Mouse (Mus musculus) midbrain, embryonic 13.5 days (tissue): ENCODE measurements around the gene Adnp. TPM values are rescaled to one million over a fixed set of nuclear protein-coding genes. Genes with fewer than 3 reads are reported as not detected.
A peak's percentile ranks its signal among the peaks of the same experiment; 100 is the strongest.

Source experiments
- ATAC-seq: fragments of 200-750 bp; cut with Nextera tagmentation; 2 replicates; pipeline ENCODE4 v1.8.0; 2017; ENCODE audit warnings: mild to moderate bottlenecking, moderate TSS enrichment, moderate library complexity
- H3K27ac ChIP-seq: fragments of 300-500 bp; sonication (generic); 2 replicates; pipeline ENCODE4 v1.5.1; 2015; ENCODE audit warnings: inconsistent platforms, mild to moderate bottlenecking, moderate library complexity
- H3K27me3 ChIP-seq: fragments of 300-500 bp; sonication (generic); 2 replicates; pipeline ENCODE4 v1.6.1; 2015; ENCODE audit warnings: mild to moderate bottlenecking, inconsistent platforms
- H3K36me3 ChIP-seq: fragments of 300-500 bp; sonication (generic); 2 replicates; pipeline ENCODE4 v1.6.1; 2015; ENCODE audit warnings: mild to moderate bottlenecking, inconsistent platforms
- H3K4me1 ChIP-seq: fragments of 300-500 bp; sonication (generic); replicated peaks from 2 replicates; pipeline ENCODE4 v1.6.1; 2015; ENCODE audit warnings: inconsistent platforms
- H3K4me2 ChIP-seq: fragments of 300-500 bp; sonication (generic); replicated peaks from 2 replicates; pipeline ENCODE4 v1.6.1; 2015; ENCODE audit warnings: moderate library complexity, mild to moderate bottlenecking, inconsistent platforms
- H3K4me3 ChIP-seq: fragments of 300-500 bp; sonication (generic); replicated peaks from 2 replicates; pipeline ENCODE4 v1.5.1; 2015; ENCODE audit warnings: mild to moderate bottlenecking, inconsistent platforms
- H3K9ac ChIP-seq: fragments of 300-500 bp; sonication (generic); replicated peaks from 2 replicates; pipeline ENCODE4 v1.6.1; 2015; ENCODE audit warnings: mild to moderate bottlenecking, inconsistent platforms
- H3K9me3 ChIP-seq: fragments of 300-500 bp; sonication (generic); 2 replicates; pipeline ENCODE4 v1.6.1; 2016; ENCODE audit warnings: mild to moderate bottlenecking, inconsistent platforms
- WGBS: fragments of 180-500 bp; shearing (Covaris S2); methylation state at CpG from one replicate; pipeline ENCODE4 v1.1.7; 2015; 5-methylcytosine and 5-hydroxymethylcytosine counted together
- microRNA-seq: library from miRNA; unstranded; fragments of <30 nt; microRNA quantifications from one replicate; pipeline ENCODE4, GENCODE M21; 2016
- polyA plus RNA-seq: library from polyadenylated mRNA; unstranded; fragments of >200 nt; fragmentation: Nextera tagmentation; extraction: Ambion mirVana; gene quantifications from 2 replicates; pipeline ENCODE4 v1.2.1, GENCODE M21; 2015

Gene Adnp
- polyA plus RNA-seq, 1 experiment from 2014 or later: 5.1 TPM

DNA sequence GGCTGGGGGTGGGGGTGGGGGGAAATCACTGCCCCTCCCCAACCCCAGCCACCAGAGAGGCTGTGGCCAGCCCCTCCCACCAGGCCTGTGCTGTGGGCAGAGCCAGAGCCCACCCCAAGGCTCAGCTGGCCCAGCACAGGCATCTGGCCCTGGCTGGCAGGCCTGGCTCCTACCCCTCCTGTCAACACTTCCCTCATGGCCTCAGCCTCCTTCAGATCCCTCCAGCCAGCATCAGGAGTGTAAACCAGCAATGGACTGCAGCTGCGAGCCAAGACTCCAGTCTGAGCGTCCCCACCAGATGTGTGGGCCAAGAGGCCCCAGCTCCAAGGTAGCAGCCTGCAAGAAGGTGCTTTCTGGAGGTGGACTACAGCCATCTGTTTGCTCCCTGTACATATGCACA is 61.5 kb downstream of the Adnp start:
- Histone ChIP-seq H3K27me3 (no peaks in the 10 kb centered on the region), H3K4me1 (peaks cover 14% of the 10 kb centered on the region), H3K36me3 (no peaks in the 10 kb centered on the region), H3K9ac (no peak overlapping the region), H3K9me3 (no peaks in the 10 kb centered on the region), H3K4me2 (no peak overlapping the region), H3K27ac (no peak overlapping the region), H3K4me3 (no peak overlapping the region)
- ATAC-seq: no peak
- whole genome bisulfite sequencing: 78% methylated on average over 2 of the region's 2 CpGs

DNA sequence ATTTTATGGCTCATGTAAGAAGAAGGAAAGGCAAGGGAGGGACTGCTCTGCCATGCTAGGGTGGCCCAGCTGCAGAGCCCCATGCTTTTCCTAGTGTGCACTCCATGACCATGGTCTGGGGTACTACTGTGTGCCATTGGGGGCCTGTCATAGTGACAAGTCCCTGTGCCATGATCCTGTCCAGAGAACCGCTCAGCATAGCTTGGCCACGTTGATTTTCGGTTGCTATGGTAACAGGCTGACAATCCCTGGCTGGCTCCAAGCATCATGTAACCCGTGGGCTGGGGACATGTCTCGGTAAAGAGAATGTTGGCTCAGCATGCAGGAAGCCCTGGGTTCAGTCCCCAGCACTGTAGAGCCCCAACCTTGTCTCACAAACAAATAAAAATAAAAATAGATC is 63.1 kb downstream of the Adnp start:
- ATAC-seq: peak; percentile 58; the same call in 1 of the 2 replicates
- no peaks in the 10 kb centered on the region for H3K36me3 ChIP-seq
- H3K9ac ChIP-seq: no peak overlapping the region
- no peaks in the 10 kb centered on the region for H3K9me3 ChIP-seq
- 28% methylated on average over 5 of the region's 5 CpGs for WGBS
- no peak overlapping the region for H3K27ac ChIP-seq
- no peak overlapping the region for H3K4me3 ChIP-seq
- peaks cover 14% of the 10 kb centered on the region for H3K4me1 ChIP-seq
- H3K4me2 ChIP-seq: no peak overlapping the region
- no peaks in the 10 kb centered on the region for H3K27me3 ChIP-seq

DNA sequence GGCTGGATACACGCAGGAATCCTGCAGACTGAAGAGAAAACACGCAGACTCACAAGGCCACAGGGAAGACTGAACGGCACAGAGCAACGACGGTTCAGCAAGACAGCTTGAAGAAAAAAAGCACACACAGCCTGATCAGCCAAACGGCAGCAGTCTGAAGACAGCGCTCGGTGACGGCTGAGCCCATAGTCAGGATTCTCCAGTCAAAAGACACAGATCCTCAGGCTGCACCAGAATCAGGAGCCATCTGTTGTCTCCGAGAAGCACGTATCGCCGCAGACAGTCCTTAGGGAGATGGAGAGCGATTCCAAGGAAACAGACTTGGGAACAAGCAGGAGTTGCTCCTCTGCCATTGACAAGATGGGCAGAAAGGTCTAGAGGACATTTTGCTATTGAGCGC is 69.8 kb downstream of the Adnp start:
- Histone ChIP-seq H3K9ac (no peak overlapping the region), H3K27me3 (no peaks in the 10 kb centered on the region), H3K9me3 (no peaks in the 10 kb centered on the region), H3K4me1 (peaks cover 4% of the 10 kb centered on the region; the same call in 1 of the 2 replicates), H3K36me3 (no peaks in the 10 kb centered on the region), H3K27ac (no peak overlapping the region), H3K4me3 (no peak overlapping the region), H3K4me2 (peak overlapping the region; percentile 20)
- no peak for ATAC-seq
- 66% methylated on average over 15 of the region's 15 CpGs for WGBS

Small RNA genes lying within 50 kb of the gene (microRNA-seq; reads per million reads assigned to microRNA genes)
- not detected for gene Gm24561

Other genes with a start within 250 kb of the Adnp start
- 0.15 and 0.27 TPM in 2 replicates for gene Ripor3, start 196.5 kb downstream of the Adnp start, polyA plus RNA-seq
- 7.0 and 7.9 TPM in 2 replicates for gene Pard6b, start 126.1 kb downstream of the Adnp start, polyA plus RNA-seq
- gene Gm20716, start 23.3 kb upstream of the Adnp start, polyA plus RNA-seq: 29.1 and 29.4 TPM in 2 replicates
- 68.0 and 71.8 TPM in 2 replicates for gene Dpm1, start 23.5 kb upstream of the Adnp start, polyA plus RNA-seq
- 6.0 and 8.7 TPM in 2 replicates for gene Mocs3, start 23.5 kb upstream of the Adnp start, polyA plus RNA-seq
- gene Kcng1, start 74.6 kb upstream of the Adnp start, polyA plus RNA-seq: 2.6 and 3.9 TPM in 2 replicates